Mouse (Mus musculus): ENCODE results near the gene Hist1h4f.

DNA sequence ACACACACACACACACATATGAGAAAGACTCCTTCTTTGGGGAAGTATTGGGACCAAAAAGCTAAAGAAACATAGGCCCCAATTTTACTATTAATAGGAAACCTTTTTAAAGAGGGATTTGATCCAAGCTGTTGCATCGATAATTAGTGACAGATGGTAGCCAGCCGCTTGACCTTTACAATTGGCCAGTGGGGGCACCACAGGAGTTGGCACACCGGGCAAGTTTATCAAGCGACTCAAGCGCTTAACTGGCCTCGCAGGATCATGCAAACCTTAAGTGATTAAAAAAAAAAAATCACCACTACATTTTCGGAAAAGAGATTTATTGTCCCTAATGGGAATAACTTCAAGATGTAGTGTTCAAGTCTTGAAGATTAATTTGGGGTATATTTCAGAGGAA lies 41.2 kb upstream of the Hist1h4f start:
- TF ChIP-seq CTCF (conservative IDR thresholded peaks at IDR 0.05; ENCODE audit: insufficient read depth, insufficient read length, low read depth, low read length) (no peak), POLR2A (IDR thresholded peaks at IDR 0.05; ENCODE audit: low read depth, low read length) (no peak)

All from kidney, adult 2 months (tissue).